Comparison of ENCODE assay signal across 7 mouse cellular contexts in genomic region chr11:108342781-108343768, GRCm38 (mm10). TPM values are rescaled to one million over a fixed set of nuclear protein-coding genes. Genes with fewer than 3 reads are reported as not detected.
DNase-seq lines count a peak whose midpoint lies in the region; ATAC-seq and TF ChIP-seq lines count a peak whose summit lies in the region.

Apoh (plus strand) TSS chr11:108343354.

- peak; percentile 73 for DNase-seq in adipocyte (ENCODE audit: low spot score)
- peak; percentile 57 to 62 for DNase-seq in cerebellum, postnatal 14 days
- peak; percentile 75 for DNase-seq in gastrocnemius, postnatal 10 days
- peak; percentile 71 for DNase-seq in hindbrain, postnatal 0 days (ENCODE audit: low spot score)
- DNase-seq in left cerebral cortex, postnatal 4 days = peak; percentile 46
- peak; percentile 56 for DNase-seq in mesoderm, embryonic 11.5 days (ENCODE audit: low read depth, low spot score)

- WGBS in hindbrain, postnatal 0 days = under 1% methylated on average over 74 of the region's 75 CpGs
- under 1% methylated on average over 75 of the region's 75 CpGs for WGBS in small intestine, adult 2 months

- no peak; the same call in 1 of the 2 replicates for TF ChIP-seq CTCF in hindbrain, postnatal 0 days (IDR thresholded peaks at IDR 0.05; ENCODE audit: low read depth)
- no peak for TF ChIP-seq CTCF in small intestine, adult 2 months (IDR thresholded peaks at IDR 0.05; ENCODE audit: extremely low read depth, insufficient read length, insufficient replicate concordance, low read depth, low read length)

- H3K27me3 ChIP-seq in hindbrain, postnatal 0 days (ENCODE audit: insufficient read depth, low read length) = no peaks in the 10 kb centered on the region
- no peaks in the 10 kb centered on the region for H3K27me3 ChIP-seq in small intestine, adult 2 months (ENCODE audit: control insufficient read depth, insufficient read depth, low read length)

- H3K36me3 ChIP-seq in hindbrain, postnatal 0 days (ENCODE audit: insufficient read depth, low read length) = no peaks in the 10 kb centered on the region
- peaks cover 6% of the 10 kb centered on the region for H3K36me3 ChIP-seq in small intestine, adult 2 months (ENCODE audit: control insufficient read depth, insufficient read depth, low read length)

- H3K27ac ChIP-seq in hindbrain, postnatal 0 days = peak within 1 kb of the TSS; percentile 88
- H3K27ac ChIP-seq in small intestine, adult 2 months (ENCODE audit: insufficient read depth, low read depth, low read length) = peak within 1 kb of the TSS; percentile 88

- no peak; the same call in 1 of the 2 replicates for TF ChIP-seq POLR2A in small intestine, adult 2 months (IDR thresholded peaks at IDR 0.05; ENCODE audit: low read depth, low read length)

- H3K9me3 ChIP-seq in hindbrain, postnatal 0 days (ENCODE audit: low read length) = no peaks in the 10 kb centered on the region

- peaks cover 10% of the 10 kb centered on the region; the same call in 1 of the 2 replicates for H3K4me1 ChIP-seq in hindbrain, postnatal 0 days (ENCODE audit: insufficient read depth, low read length)
- peaks cover 5% of the 10 kb centered on the region; the same call in 1 of the 2 replicates for H3K4me1 ChIP-seq in small intestine, adult 2 months (ENCODE audit: control insufficient read depth, insufficient read depth, insufficient read length, low read length)

- ATAC-seq in hindbrain, postnatal 0 days = peak; percentile 16; the same call in 1 of the 2 replicates

- intact Hi-C loops in left cerebral cortex, postnatal 4 days (cut with DNase I) = loop anchor here (10.0 kb wide), 1 partner anchor 208 kb away; no protein-coding TSS in a partner anchor

- peak within 1 kb of the TSS; percentile 99 for H3K4me2 ChIP-seq in hindbrain, postnatal 0 days (ENCODE audit: low read depth, low read length)

- H3K9ac ChIP-seq in hindbrain, postnatal 0 days (replicated peaks; ENCODE audit: low read length) = peak within 1 kb of the TSS; percentile 88

- H3K4me3 ChIP-seq in hindbrain, postnatal 0 days (ENCODE audit: low read length) = peak within 1 kb of the TSS; percentile 88
- H3K4me3 ChIP-seq in small intestine, adult 2 months (ENCODE audit: low read depth, low read length) = peak within 1 kb of the TSS; percentile 94

RNA-seq across cellular contexts. Expression of gene Apoh, which starts in this region (rescaled TPM):
- 1 to 10 TPM; 1.1 to 2.5 TPM for total RNA-seq in gastrocnemius, postnatal 10 days (2021)
- 0.22 TPM in 1 of 2 replicates, not detected in the other for total RNA-seq in hindbrain, postnatal 0 days (2014; rRNA removed)
- polyA plus RNA-seq in hindbrain, postnatal 0 days (2015; fragmentation: Nextera tagmentation; extraction: Ambion mirVana) = 0.56 and 1.0 TPM in 2 replicates
- not detected for total RNA-seq in left cerebral cortex, postnatal 4 days (2021)
- polyA plus RNA-seq in small intestine, adult 2 months (2012; rRNA removed) = 3.4 TPM in 1 of 2 replicates, not detected in the other

Comparison
In these comparisons a context has a peak if more than half of its experiments do, and no peak if none do; other contexts are left out.
1. Peak in every context shown above with its lines: DNase-seq, ATAC-seq, H3K4me3 ChIP-seq and H3K27ac ChIP-seq.
2. Peak in DNase-seq in left cerebral cortex, postnatal 4 days; RNA of the gene not detected or under 1 TPM.